Mouse (Mus musculus): ENCODE data around the gene Dab1.

Gene Dab1

GRCm38 (mm10) chr4:103619321-103619945, at the start of gene Dab1:
Dab1 (plus strand) TSS chr4:103619359.
- no peak for DNase-seq (ENCODE audit: low read depth, low spot score)

- DNase-seq (ENCODE audit: low read depth, low spot score), result no peak
Measured at GRCm38 (mm10) chr4:103571721-103572352, 47.3 kb upstream of the Dab1 start.

- DNase-seq (ENCODE audit: low read depth, low spot score), result no peak
Measured at GRCm38 (mm10) chr4:103575556-103575955, 43.6 kb upstream of the Dab1 start.

GRCm38 (mm10) chr4:103576305-103576704, 42.9 kb upstream of the Dab1 start:
- DNase-seq (ENCODE audit: low read depth, low spot score), result no peak

GRCm38 (mm10) chr4:103577111-103577815, 41.9 kb upstream of the Dab1 start:
- DNase-seq (ENCODE audit: low read depth, low spot score), result no peak

- no peak for DNase-seq (ENCODE audit: low read depth, low spot score)
Measured at GRCm38 (mm10) chr4:103577821-103578220, 41.3 kb upstream of the Dab1 start.

- DNase-seq (ENCODE audit: low read depth, low spot score), result no peak
Measured at GRCm38 (mm10) chr4:103580021-103580420, 39.1 kb upstream of the Dab1 start.

GRCm38 (mm10) chr4:103615011-103615410, 4.1 kb upstream of the Dab1 start:
- no peak for DNase-seq (ENCODE audit: low read depth, low spot score)

- DNase-seq (ENCODE audit: low read depth, low spot score), result no peak
Measured at GRCm38 (mm10) chr4:103619946-103620371, 800 bp downstream of the Dab1 start.

GRCm38 (mm10) chr4:103620590-103621155, 1.5 kb downstream of the Dab1 start:
- DNase-seq (ENCODE audit: low read depth, low spot score), result no peak

- no peak for DNase-seq (ENCODE audit: low read depth, low spot score)
Measured at GRCm38 (mm10) chr4:103621586-103621985, 2.4 kb downstream of the Dab1 start.

- DNase-seq (ENCODE audit: low read depth, low spot score), result no peak
Measured at GRCm38 (mm10) chr4:103630177-103630576, 11.0 kb downstream of the Dab1 start.

GRCm38 (mm10) chr4:103636168-103636776, 17.1 kb downstream of the Dab1 start:
- DNase-seq (ENCODE audit: low read depth, low spot score), result no peak

- DNase-seq (ENCODE audit: low read depth, low spot score), result no peak
Measured at GRCm38 (mm10) chr4:103648209-103648896, 29.2 kb downstream of the Dab1 start.

- no peak for DNase-seq (ENCODE audit: low read depth, low spot score)
Measured at GRCm38 (mm10) chr4:103655740-103656139, 36.6 kb downstream of the Dab1 start.

- DNase-seq (ENCODE audit: low read depth, low spot score), result no peak
Measured at GRCm38 (mm10) chr4:103661386-103661785, 42.2 kb downstream of the Dab1 start.

GRCm38 (mm10) chr4:103667438-103667837, 48.3 kb downstream of the Dab1 start:
- no peak for DNase-seq (ENCODE audit: low read depth, low spot score)

- DNase-seq (ENCODE audit: low read depth, low spot score), result no peak
Measured at GRCm38 (mm10) chr4:103677195-103677594, 58.0 kb downstream of the Dab1 start.

- no peak for DNase-seq (ENCODE audit: low read depth, low spot score)
Measured at GRCm38 (mm10) chr4:103678501-103678900, 59.3 kb downstream of the Dab1 start.

GRCm38 (mm10) chr4:103685136-103685535, 66.0 kb downstream of the Dab1 start:
- no peak for DNase-seq (ENCODE audit: low read depth, low spot score)

- no peak for DNase-seq (ENCODE audit: low read depth, low spot score)
Measured at GRCm38 (mm10) chr4:103691717-103692116, 72.6 kb downstream of the Dab1 start.

All from CD4-positive helper T cell, adult 2 months (primary cell).